Mouse (Mus musculus) thymus, postnatal 25 days (tissue): Measurements from ENCODE around the gene Pih1d2.

Experiments used
- DNase-seq: peaks from one replicate; pipeline ENCODE4 v3.0.0; 2022

The Pih1d2 gene

GRCm38 (mm10) chr9:50616766-50617603 lies at the start of gene Pih1d2, which contains the start of gene Nkapd1:
Gene Pih1d2, plus strand, starts transcription at chr9:50617321.
Gene Nkapd1, minus strand, starts transcription at chr9:50617464.
- peak; percentile 90 for DNase-seq

DNA sequence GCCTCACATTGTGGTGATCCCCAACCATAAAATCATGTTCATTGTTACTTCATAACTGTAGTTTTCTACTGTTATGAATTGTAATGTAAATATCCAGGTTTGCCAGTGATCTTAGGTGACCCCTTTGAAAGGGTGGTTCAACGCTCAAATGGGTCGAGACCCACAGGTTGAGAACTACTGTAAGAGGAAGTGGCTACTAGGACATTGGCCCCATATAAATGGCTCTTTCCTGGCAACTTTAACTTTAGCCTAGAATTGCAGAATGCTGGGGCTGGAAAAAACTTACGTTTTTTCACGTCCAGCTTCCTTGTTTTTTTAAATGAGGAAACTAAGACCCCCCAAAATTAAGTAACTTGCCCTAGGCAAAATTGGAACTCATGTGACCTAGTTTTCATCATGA lies 49.7 kb upstream of the Pih1d2 start:
- no peak for DNase-seq

GRCm38 (mm10) chr9:50567881-50568280 lies 49.2 kb upstream of the Pih1d2 start:
- no peak for DNase-seq

GRCm38 (mm10) chr9:50569599-50570525 lies 47.3 kb upstream of the Pih1d2 start:
- no peak for DNase-seq

GRCm38 (mm10) chr9:50580370-50580769 lies 36.8 kb upstream of the Pih1d2 start:
- no peak for DNase-seq

- no peak for DNase-seq
Measured at GRCm38 (mm10) chr9:50585145-50585818, 31.8 kb upstream of the Pih1d2 start.

DNA sequence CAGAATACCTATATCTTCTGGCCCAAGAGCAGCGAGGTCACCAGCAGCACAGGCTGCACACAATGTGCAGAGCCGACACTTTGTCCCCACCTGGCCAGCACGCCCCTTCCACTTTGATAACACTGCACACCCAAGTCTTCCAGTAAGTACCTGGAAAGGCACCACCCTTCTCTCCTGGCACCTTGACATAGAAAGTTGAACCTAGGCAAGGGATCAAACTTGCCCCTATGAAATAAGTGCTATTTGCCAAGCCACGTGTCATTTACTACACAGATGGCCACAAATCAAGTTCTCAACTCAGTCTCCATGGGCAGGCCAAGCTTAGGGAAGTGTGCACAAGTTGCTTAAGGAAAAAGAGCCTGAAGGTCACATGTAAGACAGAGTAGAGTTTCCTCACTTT lies 30.2 kb upstream of the Pih1d2 start:
- DNase-seq: no peak

DNA sequence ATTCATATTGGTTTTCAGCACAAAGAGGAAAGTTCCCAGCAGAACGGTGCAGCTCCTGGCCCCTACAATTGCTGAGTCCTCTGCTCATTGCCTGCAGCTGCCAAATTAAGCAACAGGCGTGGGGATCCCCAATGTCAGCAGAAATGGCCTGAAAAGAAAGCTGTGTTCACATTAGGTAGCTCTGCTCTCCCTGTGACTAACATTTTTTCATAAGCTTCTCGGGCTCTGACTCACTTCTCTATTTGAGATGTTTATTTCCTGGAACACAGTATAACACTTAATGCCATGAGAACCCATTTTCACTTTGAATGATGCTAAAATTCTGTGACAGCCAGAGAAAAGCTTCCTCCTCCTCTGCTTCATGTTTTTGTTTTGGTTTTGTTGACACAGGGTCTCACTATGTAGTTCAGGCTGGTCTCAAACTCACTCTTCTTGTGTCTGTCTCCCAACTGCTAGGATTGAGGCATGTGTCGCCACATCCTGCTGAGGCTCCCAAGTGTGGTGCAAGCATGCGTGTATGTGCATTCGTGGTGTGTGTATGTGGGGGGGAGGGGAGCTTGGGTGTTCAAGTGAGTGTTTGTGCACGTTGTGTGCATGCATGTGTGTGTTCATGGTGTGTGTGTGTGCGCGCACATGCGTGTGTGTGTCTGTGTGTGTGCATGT lies 26.1 kb upstream of the Pih1d2 start:
- no peak for DNase-seq

- DNase-seq: no peak
Measured at GRCm38 (mm10) chr9:50592955-50593354, 24.2 kb upstream of the Pih1d2 start.

- peak; percentile 51 for DNase-seq
Measured at GRCm38 (mm10) chr9:50593544-50593943, 23.6 kb upstream of the Pih1d2 start.

GRCm38 (mm10) chr9:50594794-50595417 lies 22.2 kb upstream of the Pih1d2 start:
- DNase-seq: no peak

- DNase-seq: no peak
Measured at GRCm38 (mm10) chr9:50596973-50597372, 20.1 kb upstream of the Pih1d2 start.

DNA sequence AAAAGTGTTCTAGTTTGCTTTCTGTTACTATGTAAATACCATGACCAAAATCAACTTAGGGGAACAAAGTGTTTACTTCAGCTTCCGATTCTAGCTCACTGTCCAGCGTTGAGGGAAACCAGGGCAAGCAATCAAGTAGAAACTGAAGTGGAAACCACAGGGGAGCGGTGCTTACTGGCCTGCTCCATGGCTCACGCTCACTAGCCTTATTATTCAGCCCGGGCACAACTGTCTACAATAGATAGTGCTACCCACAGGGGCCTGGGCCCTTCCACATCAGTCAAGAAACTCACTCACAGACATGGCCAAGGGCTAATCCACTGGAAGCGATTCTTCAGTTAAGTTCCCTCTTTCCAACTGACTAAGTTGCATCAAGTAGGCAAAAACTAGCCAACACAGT lies 15.6 kb upstream of the Pih1d2 start:
- no peak for DNase-seq

- DNase-seq: no peak
Measured at GRCm38 (mm10) chr9:50602055-50602845, 14.9 kb upstream of the Pih1d2 start.

- peak; percentile 92 for DNase-seq
Measured at GRCm38 (mm10) chr9:50603189-50603997, 13.7 kb upstream of the Pih1d2 start, which contains the start of the genes Sdhd and Timm8b. Gene Sdhd, minus strand, starts transcription at chr9:50603812. Gene Timm8b, plus strand, starts transcription at chr9:50603910.

GRCm38 (mm10) chr9:50603998-50604324 lies 13.2 kb upstream of the Pih1d2 start:
- no peak for DNase-seq

DNA sequence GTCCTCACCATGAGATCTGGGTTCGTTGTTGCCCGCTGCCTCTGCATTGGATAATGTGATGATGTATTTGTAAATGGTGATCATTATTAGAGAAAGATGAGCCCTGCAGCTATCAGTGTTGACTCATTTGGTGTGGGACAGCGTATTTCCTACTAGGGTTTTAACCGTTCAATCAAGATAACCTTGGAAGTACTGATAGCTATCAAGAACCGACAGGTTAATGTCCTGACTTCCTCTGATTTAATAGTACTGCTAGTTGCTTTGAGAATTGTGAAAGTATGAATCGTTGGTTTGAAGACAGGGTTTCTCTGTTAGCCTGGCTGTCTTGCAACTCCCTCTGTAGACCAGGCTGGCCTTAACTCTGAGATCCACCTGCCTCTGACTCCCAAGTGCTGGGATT lies 12.8 kb upstream of the Pih1d2 start:
- DNase-seq: no peak

- DNase-seq: no peak
Measured at GRCm38 (mm10) chr9:50612115-50612514, 5.0 kb upstream of the Pih1d2 start.

DNA sequence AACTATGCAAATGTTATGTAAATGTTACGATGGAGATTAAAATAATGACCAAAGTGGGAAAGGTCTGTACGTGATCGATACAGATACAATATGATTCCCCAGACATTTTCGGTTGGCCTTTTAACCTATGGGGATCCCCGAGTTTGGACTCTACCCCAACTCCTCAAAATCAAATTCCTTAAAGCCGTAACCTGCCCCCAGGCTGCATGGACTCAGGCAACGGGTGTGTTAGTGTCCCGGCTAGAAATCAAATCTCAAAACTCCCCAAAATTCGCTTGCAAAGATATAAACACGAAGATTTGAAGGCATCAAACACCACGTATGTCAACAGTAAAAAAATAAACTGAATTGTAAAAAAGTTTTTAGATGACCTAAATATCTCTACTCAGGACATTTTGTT lies 960 bp upstream of the Pih1d2 start:
- DNase-seq: no peak

- no peak for DNase-seq
Measured at GRCm38 (mm10) chr9:50617794-50618330, 741 bp downstream of the Pih1d2 start.
